Mouse (Mus musculus): ENCODE results near the gene Tmem135. TPM values are rescaled to one million over a fixed set of nuclear protein-coding genes. Genes with fewer than 3 reads are reported as not detected.
A peak's percentile ranks its signal among the peaks of the same experiment; 100 is the strongest.

Tmem135 gene
- total and polyA plus RNA-seq, 3 experiments = 18.0 to 31.0 (median 30.0) TPM

GRCm38 (mm10) chr7:89182943-89183342 is 221.1 kb downstream of the Tmem135 start:
- Histone ChIP-seq H3K4me3 (replicated peaks in 1 of 3; ENCODE audit: low read depth in 2 of 3, low read length in 2 of 3, poor library complexity in 1 of 3) (no peak overlapping the region), H3K9ac (ENCODE audit: insufficient read depth, low read depth) (no peak overlapping the region), H3K4me1 (ENCODE audit: control insufficient read depth in 1 of 2, insufficient read depth in 2 of 2) (peaks cover 2 to 28% of the 10 kb centered on the region in 2 experiments; a peak in 3 of 4 replicates), H3K27me3 (replicated peaks) (no peaks in the 10 kb centered on the region), H3K4me2 (ENCODE audit: insufficient read depth, low read depth, poor library complexity, severe bottlenecking) (no peak overlapping the region), H3K9me3 (replicated peaks; ENCODE audit: low read length) (no peaks in the 10 kb centered on the region), H3K79me2 (replicated peaks; ENCODE audit: control insufficient read depth, extremely low read depth, insufficient read depth, poor library complexity, severe bottlenecking) (no peaks in the 10 kb centered on the region), H3K27ac (ENCODE audit: insufficient read depth, low read depth) (no peak overlapping the region), H3K36me3 (replicated peaks in 1 of 2; ENCODE audit: control insufficient read depth in 1 of 2, insufficient read depth in 1 of 2, low read length in 1 of 2) (peaks cover 0 to 31% of the 10 kb centered on the region in 2 experiments)
- in situ Hi-C loops (cut with MboI; ENCODE audit: low pct_ligation_motif_present, low pct_unique_long_range_greater_than_20kb, low sequenced_read_pairs) = no loop called here
- dilution Hi-C loops (cut with MboI; ENCODE audit: extremely low pct_ligation_motif_present, extremely low pct_unique_long_range_greater_than_20kb, low sequenced_read_pairs) = no loop called here
- TF ChIP-seq NRF1 (IDR thresholded peaks at IDR 0.05; ENCODE audit: low read depth, low read length) (no peak), RAD21 (IDR thresholded peaks at IDR 0.05; ENCODE audit: low read depth, low read length) (no peak), BHLHE40 (IDR thresholded peaks at IDR 0.05; ENCODE audit: low read depth, low read length) (no peak), CTCF (conservative IDR thresholded peaks at IDR 0.05 in 1 of 2, IDR thresholded peaks at IDR 0.05 in 1 of 2; ENCODE audit: low read depth in 2 of 2, low read length in 2 of 2) (no peak), PAX5 (IDR thresholded peaks at IDR 0.05; ENCODE audit: low read length) (no peak)
- no peak for DNase-seq (ENCODE audit: extremely low read depth)

- 0 out of 2 replicates have a peak, but pooled peaks have one; percentile 24 for TF ChIP-seq CHD2 (IDR thresholded peaks at IDR 0.05; ENCODE audit: low read length)
- no peak for TF ChIP-seq RCOR1 (conservative IDR thresholded peaks at IDR 0.05; ENCODE audit: low read depth, low read length)
- Histone ChIP-seq H3K27me3 (replicated peaks) (no peaks in the 10 kb centered on the region), H3K4me1 (ENCODE audit: control insufficient read depth in 1 of 2, insufficient read depth in 2 of 2) (peaks cover 2 to 43% of the 10 kb centered on the region in 2 experiments; a peak in 3 of 4 replicates), H3K9ac (ENCODE audit: insufficient read depth, low read depth) (no peak overlapping the region), H3K4me2 (ENCODE audit: insufficient read depth, low read depth, poor library complexity, severe bottlenecking) (no peak overlapping the region), H3K36me3 (replicated peaks in 1 of 2; ENCODE audit: control insufficient read depth in 1 of 2, insufficient read depth in 1 of 2, low read length in 1 of 2) (peaks cover 0 to 23% of the 10 kb centered on the region in 2 experiments), H3K27ac (ENCODE audit: insufficient read depth, low read depth) (no peak overlapping the region), H3K79me2 (replicated peaks; ENCODE audit: control insufficient read depth, extremely low read depth, insufficient read depth, poor library complexity, severe bottlenecking) (no peaks in the 10 kb centered on the region), H3K9me3 (replicated peaks; ENCODE audit: low read length) (no peaks in the 10 kb centered on the region), H3K4me3 (replicated peaks in 1 of 3; ENCODE audit: low read depth in 2 of 3, low read length in 2 of 3, poor library complexity in 1 of 3) (no peak overlapping the region)
- dilution Hi-C loops (cut with MboI; ENCODE audit: extremely low pct_ligation_motif_present, extremely low pct_unique_long_range_greater_than_20kb, low sequenced_read_pairs) (no loop called here), in situ Hi-C loops (cut with MboI; ENCODE audit: low pct_ligation_motif_present, low pct_unique_long_range_greater_than_20kb, low sequenced_read_pairs) (no loop called here)
- DNase-seq (ENCODE audit: extremely low read depth) = no peak
Measured at GRCm38 (mm10) chr7:89181285-89181684, 222.7 kb downstream of the Tmem135 start.

GRCm38 (mm10) chr7:89178601-89179000 is 225.4 kb downstream of the Tmem135 start:
- no peak overlapping the region for H3K27ac ChIP-seq (ENCODE audit: insufficient read depth, low read depth)
- in situ Hi-C loops (cut with MboI; ENCODE audit: low pct_ligation_motif_present, low pct_unique_long_range_greater_than_20kb, low sequenced_read_pairs) (no loop called here), dilution Hi-C loops (cut with MboI; ENCODE audit: extremely low pct_ligation_motif_present, extremely low pct_unique_long_range_greater_than_20kb, low sequenced_read_pairs) (no loop called here)
- DNase-seq (ENCODE audit: extremely low read depth) = no peak
- peaks cover 0 to 13% of the 10 kb centered on the region in 2 experiments for H3K36me3 ChIP-seq (replicated peaks in 1 of 2; ENCODE audit: control insufficient read depth in 1 of 2, insufficient read depth in 1 of 2, low read length in 1 of 2)
- H3K4me3 ChIP-seq (replicated peaks in 1 of 3; ENCODE audit: low read depth in 2 of 3, low read length in 2 of 3, poor library complexity in 1 of 3) = no peak overlapping the region
- H3K4me1 ChIP-seq (ENCODE audit: control insufficient read depth in 1 of 2, insufficient read depth in 2 of 2) = peaks cover 6 to 70% of the 10 kb centered on the region in 2 experiments
- H3K9ac ChIP-seq (ENCODE audit: insufficient read depth, low read depth) = no peak overlapping the region
- no peak for TF ChIP-seq CTCF (conservative IDR thresholded peaks at IDR 0.05 in 1 of 2, IDR thresholded peaks at IDR 0.05 in 1 of 2; ENCODE audit: low read depth in 2 of 2, low read length in 2 of 2)
- no peak for TF ChIP-seq MAX (IDR thresholded peaks at IDR 0.05; ENCODE audit: low read length)
- TF ChIP-seq POLR2A (IDR thresholded peaks at IDR 0.05; ENCODE audit: low read depth, low read length) = no peak
- H3K79me2 ChIP-seq (replicated peaks; ENCODE audit: control insufficient read depth, extremely low read depth, insufficient read depth, poor library complexity, severe bottlenecking) = no peaks in the 10 kb centered on the region
- no peak overlapping the region for H3K4me2 ChIP-seq (ENCODE audit: insufficient read depth, low read depth, poor library complexity, severe bottlenecking)
- no peaks in the 10 kb centered on the region for H3K27me3 ChIP-seq (replicated peaks)
- no peaks in the 10 kb centered on the region for H3K9me3 ChIP-seq (replicated peaks; ENCODE audit: low read length)

Measured in CH12.LX (cell line).